Mouse (Mus musculus): ENCODE results near the gene Fancd2. TPM values are rescaled to one million over a fixed set of nuclear protein-coding genes. Genes with fewer than 3 reads are reported as not detected.

The Fancd2 gene
- polyA plus RNA-seq, 1 experiment from 2014 or later = 1.9 TPM

DNA sequence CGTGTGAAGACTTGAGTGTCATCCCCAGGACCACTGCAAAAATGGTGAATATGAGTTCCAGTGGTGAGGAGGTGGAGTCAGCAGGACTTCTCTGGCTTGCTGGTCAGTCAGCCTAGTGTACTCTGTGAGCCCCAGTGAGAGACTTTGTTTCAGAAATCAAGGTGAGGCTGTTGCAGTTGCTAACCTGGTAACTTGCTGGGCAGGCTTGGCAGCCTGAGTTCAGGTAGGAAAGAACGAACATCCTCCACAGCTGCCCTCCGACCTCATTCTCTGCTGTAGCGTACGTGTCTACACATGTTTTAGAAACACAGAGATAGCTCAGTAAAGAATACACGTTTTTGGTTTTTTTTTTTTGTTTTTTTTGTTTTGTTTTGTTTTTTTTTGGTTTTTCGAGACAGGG lies 3.4 kb downstream of the Fancd2 start:
- ATAC-seq (ENCODE audit: low FRiP score, low TSS enrichment) (no peak), DNase-seq (ENCODE audit: low spot score) (no peak)
- Histone ChIP-seq H3K4me3 (ENCODE audit: low read depth, low read length) (no peak overlapping the region), H3K27ac (replicated peaks) (no peak overlapping the region), H3K36me3 (ENCODE audit: control insufficient read depth, insufficient read depth, low read length) (no peaks in the 10 kb centered on the region), H3K9ac (ENCODE audit: low read length) (no peak overlapping the region), H3K4me1 (replicated peaks; ENCODE audit: control insufficient read depth, insufficient read depth) (no peaks in the 10 kb centered on the region), H3K4me2 (replicated peaks; ENCODE audit: low read depth) (no peak overlapping the region), H3K27me3 (ENCODE audit: control insufficient read depth, insufficient read depth, low read length) (no peaks in the 10 kb centered on the region), H3K9me3 (ENCODE audit: control insufficient read depth, low read length) (no peaks in the 10 kb centered on the region)
- TF ChIP-seq CTCF (IDR thresholded peaks at IDR 0.05; ENCODE audit: low read depth) = no peak
- TF ChIP-seq EP300 (optimal IDR thresholded peaks at IDR 0.05) = no peak
- WGBS = 65% methylated on average over 7 of the region's 7 CpGs

DNA sequence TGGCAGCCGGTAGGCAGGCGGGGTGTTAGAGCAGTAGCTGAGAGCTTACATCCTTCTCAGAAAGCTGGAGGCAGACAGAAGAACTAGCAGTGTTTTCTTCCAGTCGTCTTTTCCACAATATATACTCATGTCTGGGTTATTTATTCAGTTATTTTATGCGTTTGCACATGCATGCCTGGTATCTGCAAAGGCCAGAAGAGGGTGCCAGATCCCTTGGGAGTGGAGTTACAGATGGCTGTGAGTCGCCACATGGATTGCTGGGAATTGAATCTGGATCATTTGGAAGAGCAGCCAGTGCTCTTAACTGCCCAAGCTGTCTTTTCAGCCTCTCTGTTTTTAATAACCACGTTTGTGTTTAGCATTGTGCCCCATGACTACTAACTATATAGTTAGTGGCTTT lies 10.1 kb downstream of the Fancd2 start:
- no peak overlapping the region for H3K27ac ChIP-seq (replicated peaks)
- H3K9ac ChIP-seq (ENCODE audit: low read length) = no peak overlapping the region
- H3K4me3 ChIP-seq (ENCODE audit: low read depth, low read length) = no peak overlapping the region
- H3K9me3 ChIP-seq (ENCODE audit: control insufficient read depth, low read length) = no peaks in the 10 kb centered on the region
- no peak for TF ChIP-seq EP300 (optimal IDR thresholded peaks at IDR 0.05)
- TF ChIP-seq CTCF (IDR thresholded peaks at IDR 0.05; ENCODE audit: low read depth) = peak; percentile 40
- ATAC-seq (ENCODE audit: low FRiP score, low TSS enrichment) (no peak), DNase-seq (ENCODE audit: low spot score) (no peak)
- H3K4me1 ChIP-seq (replicated peaks; ENCODE audit: control insufficient read depth, insufficient read depth) = no peaks in the 10 kb centered on the region
- H3K27me3 ChIP-seq (ENCODE audit: control insufficient read depth, insufficient read depth, low read length) = no peaks in the 10 kb centered on the region
- no peak overlapping the region for H3K4me2 ChIP-seq (replicated peaks; ENCODE audit: low read depth)
- 85% methylated on average over 6 of the region's 6 CpGs for WGBS
- H3K36me3 ChIP-seq (ENCODE audit: control insufficient read depth, insufficient read depth, low read length) = no peaks in the 10 kb centered on the region

DNA sequence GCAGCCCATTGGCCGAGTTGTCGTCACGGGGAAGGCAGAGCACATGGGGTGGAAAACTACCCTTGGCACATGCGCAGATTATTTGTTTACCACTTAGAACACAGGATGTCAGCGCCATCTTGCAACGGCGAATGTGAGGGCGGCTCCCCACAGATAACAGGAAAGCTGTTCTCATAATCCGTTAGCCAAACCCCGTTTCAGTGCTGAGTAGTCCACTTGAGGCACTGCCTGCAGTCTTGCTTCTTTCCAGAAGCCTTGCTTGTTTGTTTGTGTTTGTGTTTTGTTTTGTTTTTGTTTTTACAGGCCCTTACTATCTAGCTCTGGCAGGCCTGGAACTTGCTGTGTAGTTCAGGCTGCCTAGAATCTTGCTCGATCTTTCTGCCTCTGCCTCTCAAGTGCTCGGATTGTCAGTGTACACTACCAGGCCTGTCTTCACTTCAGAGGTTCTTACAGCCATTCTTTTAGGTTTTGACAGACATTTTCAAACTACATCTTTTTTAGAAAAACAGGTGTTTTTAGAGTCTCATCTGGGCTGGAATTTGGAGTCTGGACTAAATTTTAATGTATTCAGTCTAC lies 12.5 kb downstream of the Fancd2 start:
- WGBS = 90% methylated on average over 8 of the region's 12 CpGs
- no peaks in the 10 kb centered on the region for H3K4me1 ChIP-seq (replicated peaks; ENCODE audit: control insufficient read depth, insufficient read depth)
- no peak overlapping the region for H3K27ac ChIP-seq (replicated peaks)
- no peak overlapping the region for H3K4me3 ChIP-seq (ENCODE audit: low read depth, low read length)
- TF ChIP-seq EP300 (optimal IDR thresholded peaks at IDR 0.05) (no peak), CTCF (IDR thresholded peaks at IDR 0.05; ENCODE audit: low read depth) (no peak)
- H3K9me3 ChIP-seq (ENCODE audit: control insufficient read depth, low read length) = no peaks in the 10 kb centered on the region
- no peak overlapping the region for H3K9ac ChIP-seq (ENCODE audit: low read length)
- no peaks in the 10 kb centered on the region for H3K27me3 ChIP-seq (ENCODE audit: control insufficient read depth, insufficient read depth, low read length)
- H3K36me3 ChIP-seq (ENCODE audit: control insufficient read depth, insufficient read depth, low read length) = no peaks in the 10 kb centered on the region
- no peak for DNase-seq (ENCODE audit: low spot score)
- H3K4me2 ChIP-seq (replicated peaks; ENCODE audit: low read depth) = no peak overlapping the region
- no peak for ATAC-seq (ENCODE audit: low FRiP score, low TSS enrichment)

GRCm38 (mm10) chr6:113559736-113560135 lies 28.3 kb downstream of the Fancd2 start:
- H3K36me3 ChIP-seq (ENCODE audit: control insufficient read depth, insufficient read depth, low read length) = no peaks in the 10 kb centered on the region
- H3K4me3 ChIP-seq (ENCODE audit: low read depth, low read length) = no peak overlapping the region
- no peak for TF ChIP-seq CTCF (IDR thresholded peaks at IDR 0.05; ENCODE audit: low read depth)
- TF ChIP-seq EP300 (optimal IDR thresholded peaks at IDR 0.05) = no peak
- no peak overlapping the region for H3K27ac ChIP-seq (replicated peaks)
- no peaks in the 10 kb centered on the region for H3K9me3 ChIP-seq (ENCODE audit: control insufficient read depth, low read length)
- no peaks in the 10 kb centered on the region for H3K27me3 ChIP-seq (ENCODE audit: control insufficient read depth, insufficient read depth, low read length)
- no peaks in the 10 kb centered on the region for H3K4me1 ChIP-seq (replicated peaks; ENCODE audit: control insufficient read depth, insufficient read depth)
- H3K4me2 ChIP-seq (replicated peaks; ENCODE audit: low read depth) = no peak overlapping the region
- ATAC-seq (ENCODE audit: low FRiP score, low TSS enrichment) = no peak
- no peak for DNase-seq (ENCODE audit: low spot score)
- 81% methylated on average over 6 of the region's 6 CpGs for WGBS
- no peak overlapping the region for H3K9ac ChIP-seq (ENCODE audit: low read length)

- 72% methylated on average over 1 of the region's 1 CpGs for WGBS
- no peak overlapping the region for H3K9ac ChIP-seq (ENCODE audit: low read length)
- H3K4me3 ChIP-seq (ENCODE audit: low read depth, low read length) = no peak overlapping the region
- no peaks in the 10 kb centered on the region for H3K36me3 ChIP-seq (ENCODE audit: control insufficient read depth, insufficient read depth, low read length)
- no peak for TF ChIP-seq EP300 (optimal IDR thresholded peaks at IDR 0.05)
- TF ChIP-seq CTCF (IDR thresholded peaks at IDR 0.05; ENCODE audit: low read depth) = no peak
- no peak for ATAC-seq (ENCODE audit: low FRiP score, low TSS enrichment)
- H3K27me3 ChIP-seq (ENCODE audit: control insufficient read depth, insufficient read depth, low read length) = no peaks in the 10 kb centered on the region
- no peak for DNase-seq (ENCODE audit: low spot score)
- H3K4me1 ChIP-seq (replicated peaks; ENCODE audit: control insufficient read depth, insufficient read depth) = no peaks in the 10 kb centered on the region
- no peak overlapping the region for H3K4me2 ChIP-seq (replicated peaks; ENCODE audit: low read depth)
- H3K9me3 ChIP-seq (ENCODE audit: control insufficient read depth, low read length) = no peaks in the 10 kb centered on the region
- 0 out of 2 replicates have a peak overlapping the region, but pooled peaks have one; percentile 13 for H3K27ac ChIP-seq (replicated peaks)
Measured at GRCm38 (mm10) chr6:113564557-113564956, 33.1 kb downstream of the Fancd2 start.

DNA sequence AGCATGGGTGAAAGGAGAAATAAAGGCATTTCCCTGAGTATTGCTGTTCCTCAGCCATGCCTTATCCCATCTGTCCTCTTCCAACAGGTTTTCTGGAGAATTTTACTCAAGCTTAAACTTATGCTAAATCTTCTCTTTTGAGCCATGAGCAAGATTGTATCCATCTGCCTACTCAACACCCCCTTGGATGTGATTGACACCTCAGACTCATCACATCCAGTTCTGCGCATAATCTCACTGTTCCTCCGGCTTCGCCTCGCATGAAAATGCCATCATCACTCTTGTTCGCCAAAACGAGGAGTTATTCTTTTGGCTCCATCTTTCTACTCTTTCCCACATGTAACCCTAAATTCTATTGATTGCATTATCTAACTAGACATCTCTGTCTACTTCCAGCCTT lies 44.6 kb downstream of the Fancd2 start:
- H3K4me3 ChIP-seq (ENCODE audit: low read depth, low read length) = no peak overlapping the region
- 96% methylated on average over 6 of the region's 6 CpGs for WGBS
- H3K9ac ChIP-seq (ENCODE audit: low read length) = no peak overlapping the region
- H3K36me3 ChIP-seq (ENCODE audit: control insufficient read depth, insufficient read depth, low read length) = 0 out of 2 replicates have a peak, but pooled peaks cover 2% of the 10 kb centered on the region
- no peaks in the 10 kb centered on the region for H3K27me3 ChIP-seq (ENCODE audit: control insufficient read depth, insufficient read depth, low read length)
- TF ChIP-seq EP300 (optimal IDR thresholded peaks at IDR 0.05) (no peak), CTCF (IDR thresholded peaks at IDR 0.05; ENCODE audit: low read depth) (no peak)
- H3K4me1 ChIP-seq (replicated peaks; ENCODE audit: control insufficient read depth, insufficient read depth) = no peaks in the 10 kb centered on the region
- no peak overlapping the region for H3K4me2 ChIP-seq (replicated peaks; ENCODE audit: low read depth)
- ATAC-seq (ENCODE audit: low FRiP score, low TSS enrichment) (no peak), DNase-seq (ENCODE audit: low spot score) (no peak)
- H3K27ac ChIP-seq (replicated peaks) = no peak overlapping the region
- no peaks in the 10 kb centered on the region for H3K9me3 ChIP-seq (ENCODE audit: control insufficient read depth, low read length)

All from stomach, postnatal 0 days (tissue).